Mouse (Mus musculus): ENCODE data around the gene Hbb-y.
"Not testable (repeated sequence)": the region's sequence is repeated elsewhere in the genome, so short reads cannot be mapped to it uniquely, and the experiment has no call there.

Gene Hbb-y

DNA sequence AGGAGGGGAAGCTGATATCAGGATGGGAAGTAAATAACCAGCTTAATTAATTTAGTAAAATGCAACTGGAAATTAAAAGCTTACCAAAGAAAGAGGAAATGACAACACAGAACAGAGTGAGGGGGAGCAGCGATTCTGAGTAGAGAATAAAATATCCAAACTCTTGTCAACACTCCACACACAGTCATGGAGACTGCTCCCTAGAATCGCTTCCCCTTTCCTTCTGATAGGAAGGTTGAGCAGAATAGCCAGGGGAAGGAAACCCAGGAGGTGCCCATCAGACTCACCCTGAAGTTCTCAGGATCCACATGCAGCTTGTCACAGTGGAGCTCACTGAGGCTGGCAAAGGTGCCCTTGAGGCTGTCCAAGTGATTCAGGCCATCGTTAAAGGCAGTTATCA is 39.9 kb downstream of the Hbb-y start:
- DNase-seq (ENCODE audit: low spot score in 2 of 2): not testable (repeated sequence)

DNA sequence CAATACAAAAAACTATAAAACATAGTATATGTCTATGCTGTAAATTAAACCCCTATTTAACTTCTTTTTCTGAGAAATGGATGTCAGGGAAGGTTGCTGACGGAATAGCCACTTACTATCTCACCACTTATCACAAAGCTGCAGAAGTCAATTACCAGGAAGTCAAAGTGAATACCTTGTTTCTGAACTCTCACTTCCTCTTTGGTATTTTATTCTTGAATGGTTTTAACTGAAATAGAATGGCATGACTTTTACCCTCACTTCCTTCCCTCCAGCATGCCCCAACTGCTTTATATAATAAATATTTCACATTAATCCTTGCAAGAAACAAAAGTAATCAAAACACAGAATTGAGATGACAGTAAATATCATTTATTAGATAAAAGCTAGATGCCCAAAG is 40.8 kb downstream of the Hbb-y start:
- no peak for DNase-seq (ENCODE audit: low spot score in 2 of 2)

GRCm38 (mm10) chr7:103811223-103811845 is 41.7 kb downstream of the Hbb-y start:
- DNase-seq (ENCODE audit: low spot score in 2 of 2): no peak

DNA sequence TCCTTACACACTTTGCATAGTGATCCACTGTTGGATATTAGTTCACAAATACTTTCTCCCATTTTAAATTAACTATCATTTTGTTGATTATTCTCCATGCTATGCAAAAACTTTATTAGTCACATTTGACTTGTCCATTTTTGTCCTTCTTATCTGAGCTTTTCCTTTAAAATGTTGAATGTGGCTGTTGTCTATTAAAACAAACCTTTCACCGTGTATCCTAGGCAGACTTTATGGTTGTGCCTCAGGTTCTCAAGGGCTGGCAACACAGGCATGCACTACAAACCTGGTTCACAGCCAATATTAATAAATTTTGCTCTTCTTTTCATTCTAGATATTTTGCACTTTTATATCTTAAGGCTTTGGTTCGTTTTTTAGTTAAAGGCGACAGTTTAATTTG is 42.3 kb downstream of the Hbb-y start:
- no peak for DNase-seq (ENCODE audit: low spot score in 2 of 2)

GRCm38 (mm10) chr7:103810296-103810695 is 42.7 kb downstream of the Hbb-y start:
- no peak for DNase-seq (ENCODE audit: low spot score in 2 of 2)

- no peak for DNase-seq (ENCODE audit: low spot score in 2 of 2)
Measured at GRCm38 (mm10) chr7:103809801-103810155, 43.2 kb downstream of the Hbb-y start.

DNA sequence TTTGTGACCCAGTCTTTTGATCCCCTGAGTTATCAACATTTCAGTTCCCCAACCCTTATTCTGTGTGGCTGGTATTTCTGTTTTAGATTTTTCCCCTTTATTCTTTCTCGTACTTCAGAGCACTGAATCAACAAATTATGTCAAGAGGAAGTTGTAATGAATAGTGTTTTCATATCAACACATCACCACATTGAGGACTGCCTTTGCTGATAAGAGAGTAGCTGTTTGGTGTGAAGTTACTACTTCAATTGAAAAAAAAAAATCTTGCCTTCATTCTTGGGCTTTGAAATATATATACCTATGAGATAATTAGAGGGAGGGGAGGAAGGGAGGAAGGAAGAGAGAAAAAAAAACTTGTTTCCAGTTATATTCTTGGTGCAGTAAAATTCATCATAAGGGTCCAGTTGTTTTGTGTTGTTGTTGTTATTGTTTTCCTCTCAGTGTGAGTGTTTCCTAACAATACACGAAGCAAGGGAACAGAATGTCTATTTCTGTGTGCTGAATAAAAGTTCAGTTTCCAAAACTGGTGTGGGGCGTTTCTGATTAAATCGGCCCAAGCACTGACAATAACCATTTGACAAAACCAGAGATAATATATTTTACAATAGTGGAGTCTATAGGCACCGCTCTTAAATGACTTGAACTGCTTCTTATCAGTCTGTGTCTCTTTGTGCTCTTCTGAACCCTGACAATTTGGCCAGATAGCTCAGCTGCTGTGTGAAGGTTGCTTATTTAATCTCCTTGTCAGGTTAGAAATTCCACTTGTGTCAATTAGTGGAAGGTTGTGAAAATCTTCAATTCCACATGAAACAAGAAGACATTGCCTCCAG is 43.8 kb downstream of the Hbb-y start:
- no peak for DNase-seq (ENCODE audit: low spot score in 2 of 2)

- not testable (repeated sequence) for DNase-seq (ENCODE audit: low spot score in 2 of 2)
Measured at GRCm38 (mm10) chr7:103808120-103808519, 44.9 kb downstream of the Hbb-y start.

DNA sequence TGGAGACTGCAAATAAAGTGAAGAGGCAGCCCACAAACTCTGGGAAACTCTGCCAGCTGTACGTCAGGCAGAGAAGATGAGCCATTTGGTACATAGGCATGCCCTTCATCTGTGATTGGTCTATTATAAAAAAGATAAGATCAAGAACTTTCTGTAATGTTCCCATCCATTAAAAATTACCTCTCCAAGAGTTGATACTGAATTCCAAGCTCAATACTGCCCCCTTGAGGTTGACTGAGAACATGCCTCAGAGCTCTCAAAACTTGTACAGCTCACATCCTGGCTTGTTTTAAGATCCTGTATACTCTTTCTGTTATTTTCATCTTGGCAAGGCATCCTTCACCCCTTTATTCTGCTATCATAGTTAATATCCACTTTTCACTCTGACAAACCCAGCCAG is 46.2 kb downstream of the Hbb-y start:
- no peak for DNase-seq (ENCODE audit: low spot score in 2 of 2)

All from heart, adult 9 months (tissue).